Mouse (Mus musculus) ovary, adult 18-20 months (tissue): ENCODE results near the gene Dhrs4.

Source experiments
- DNase-seq: peaks from one replicate; pipeline ENCODE4 v3.0.0; 2022; ENCODE audit warnings: low spot score, mixed read lengths

Gene Dhrs4

GRCm38 (mm10) chr14:55478651-55479599 is at the start of gene Dhrs4:
TSS of gene Dhrs4 (plus strand) at chr14:55478758.
- DNase-seq: peak; percentile 74

- no peak for DNase-seq
These were observed 48.3 kb upstream of the Dhrs4 start for GRCm38 (mm10) chr14:55430255-55430654.

DNA sequence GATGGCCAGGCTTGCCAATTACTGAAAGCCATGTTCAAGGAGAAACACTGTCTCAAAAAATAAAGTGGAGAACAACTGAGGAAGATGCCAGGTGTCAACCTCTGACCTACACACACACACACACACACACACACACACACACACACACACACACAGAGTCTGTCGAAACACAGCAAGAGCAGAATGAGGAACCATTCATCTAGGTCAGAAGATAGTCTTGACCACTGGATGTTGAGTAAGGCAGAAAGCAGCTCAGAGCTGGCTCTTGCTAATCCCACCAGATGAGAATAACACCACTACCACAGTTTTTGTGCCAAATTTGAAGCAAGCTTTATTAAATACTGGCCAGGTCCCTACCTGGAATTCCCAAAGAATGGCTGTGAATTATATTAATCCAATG is 45.5 kb upstream of the Dhrs4 start:
- no peak for DNase-seq

DNA sequence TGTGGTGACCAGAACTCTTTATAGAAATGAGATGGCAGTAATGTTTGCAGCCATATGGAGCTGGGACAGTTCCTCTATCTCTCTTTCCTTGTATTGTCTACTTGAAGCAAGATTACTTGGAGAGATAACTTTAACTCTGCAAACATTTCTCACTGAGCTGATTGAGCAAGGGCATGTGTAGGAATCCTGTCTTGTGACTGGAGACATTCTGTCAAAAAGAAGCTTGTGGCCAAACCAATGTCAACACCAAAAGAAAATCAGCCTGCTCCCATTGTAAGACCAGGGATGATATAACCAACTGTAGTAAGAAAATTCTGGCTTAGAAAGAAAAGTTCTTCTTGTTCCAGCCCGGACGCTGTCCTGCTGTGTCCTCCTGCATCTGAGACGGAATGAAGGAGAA is 43.7 kb upstream of the Dhrs4 start:
- DNase-seq: no peak

DNA sequence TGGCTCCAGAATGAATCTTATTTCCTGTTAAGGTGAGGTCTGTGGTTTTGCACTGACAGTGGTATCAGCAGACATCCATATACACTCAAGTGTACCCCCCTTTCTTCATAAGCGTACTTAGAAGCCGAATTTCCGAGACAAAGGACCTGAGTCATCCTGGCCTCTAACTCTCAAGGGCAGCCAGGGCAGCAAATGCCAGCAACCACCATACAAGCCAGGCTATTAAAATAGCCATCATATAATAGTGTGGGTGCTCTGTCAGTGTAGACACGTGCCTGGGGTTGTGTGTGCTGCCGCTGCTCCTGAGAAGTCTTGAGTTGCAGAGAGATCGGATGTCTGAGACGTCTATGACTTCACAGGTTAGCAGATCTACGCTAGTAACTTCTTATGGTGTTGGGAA is 41.4 kb upstream of the Dhrs4 start:
- DNase-seq: no peak

DNA sequence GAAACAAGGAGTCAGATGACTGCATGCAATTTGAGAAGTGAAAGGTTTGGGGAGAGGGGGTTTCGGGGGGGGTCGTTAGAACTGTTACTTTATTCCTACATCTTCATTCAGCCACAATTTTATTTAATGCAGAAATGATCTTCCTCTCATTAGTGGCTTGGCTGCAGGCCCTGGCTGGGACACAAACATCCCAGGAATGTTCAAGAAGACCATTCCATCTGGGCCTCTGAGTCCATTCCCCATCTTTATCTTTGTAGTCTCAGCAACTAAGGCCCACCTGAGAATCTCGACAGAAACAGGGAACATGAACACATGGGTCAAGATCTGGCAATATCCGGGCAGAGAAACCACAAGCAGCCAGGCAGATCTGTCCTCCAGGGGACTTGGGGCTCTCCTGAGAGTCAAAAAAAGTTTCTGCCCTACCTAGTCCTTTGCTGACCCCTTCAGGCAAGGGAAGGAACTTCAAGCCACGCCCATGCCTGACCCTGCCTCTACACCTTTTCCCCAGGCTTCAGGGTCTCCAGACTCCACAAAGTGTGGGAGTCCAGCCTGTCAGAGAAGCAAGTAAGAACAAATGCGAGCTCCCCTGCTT is 40.3 kb upstream of the Dhrs4 start:
- DNase-seq: no peak

DNA sequence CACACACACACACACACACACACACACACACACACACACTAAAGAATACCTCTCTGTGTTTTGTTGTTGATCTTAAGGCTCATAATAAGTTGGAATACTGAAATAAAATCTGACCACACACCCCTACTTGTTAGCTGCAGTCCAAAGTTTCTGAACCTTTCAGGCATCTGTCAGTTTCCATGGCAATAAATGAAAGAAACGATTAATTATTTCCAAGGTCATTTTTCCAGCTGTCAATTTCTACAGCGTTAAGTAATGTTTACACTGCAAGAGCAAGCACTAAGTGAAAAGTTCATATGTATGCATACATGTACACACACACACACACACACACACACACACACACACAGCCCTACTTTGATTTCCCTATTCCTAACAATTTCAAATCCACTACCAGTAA is 20.9 kb upstream of the Dhrs4 start:
- no peak for DNase-seq

- no peak for DNase-seq
These were observed 20.3 kb upstream of the Dhrs4 start for GRCm38 (mm10) chr14:55458273-55458672.

DNA sequence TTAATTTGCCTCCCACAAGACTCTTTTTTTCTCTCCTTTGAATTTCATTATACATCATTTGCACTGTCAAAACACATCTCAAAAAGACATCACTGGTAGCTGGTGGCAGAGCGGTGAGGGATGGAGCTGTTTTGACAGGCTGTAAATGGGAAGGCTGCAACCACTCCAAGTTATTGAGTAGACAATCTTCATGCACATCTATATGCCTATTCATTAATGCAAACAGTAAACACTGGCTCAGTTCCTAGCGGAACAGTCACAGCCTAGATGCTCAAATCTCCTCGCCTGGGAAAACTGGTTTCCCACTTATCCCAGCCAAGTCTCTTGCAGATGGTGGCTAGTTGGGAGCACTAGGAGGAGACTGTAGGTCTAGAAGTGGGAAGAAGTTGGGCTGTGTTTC is 19.8 kb upstream of the Dhrs4 start:
- DNase-seq: no peak

- DNase-seq: no peak
These were observed 18.8 kb upstream of the Dhrs4 start for GRCm38 (mm10) chr14:55459796-55460195.

- no peak for DNase-seq
These were observed 18.3 kb upstream of the Dhrs4 start for GRCm38 (mm10) chr14:55460297-55460696.

- no peak for DNase-seq
These were observed 16.8 kb upstream of the Dhrs4 start for GRCm38 (mm10) chr14:55461757-55462156.

GRCm38 (mm10) chr14:55466481-55466880 is 12.1 kb upstream of the Dhrs4 start:
- no peak for DNase-seq

DNA sequence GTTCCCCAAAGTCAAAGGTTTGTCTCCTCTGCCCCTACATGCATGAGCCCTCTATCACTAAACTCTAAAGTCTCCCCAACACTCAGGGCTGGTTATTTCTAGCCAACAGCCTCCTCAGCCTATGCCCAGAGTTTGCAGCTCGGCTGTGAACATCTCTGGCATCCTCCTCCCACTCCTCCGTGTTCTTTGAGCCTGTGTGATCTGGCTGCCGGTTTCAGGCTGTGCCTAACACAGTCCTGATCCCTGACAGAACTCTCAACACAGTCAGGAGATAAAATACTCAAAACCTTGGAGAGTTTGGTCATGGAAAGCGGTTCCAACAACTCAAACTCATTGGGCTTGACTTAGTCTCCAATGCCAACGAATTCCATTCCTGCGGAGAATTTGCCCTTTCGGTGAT is 11.4 kb upstream of the Dhrs4 start:
- DNase-seq: no peak

GRCm38 (mm10) chr14:55468301-55468741 is 10.2 kb upstream of the Dhrs4 start:
- DNase-seq: no peak

- no peak for DNase-seq
These were observed 9.5 kb upstream of the Dhrs4 start for GRCm38 (mm10) chr14:55469041-55469440.

GRCm38 (mm10) chr14:55469821-55470220 is 8.7 kb upstream of the Dhrs4 start:
- no peak for DNase-seq

GRCm38 (mm10) chr14:55470806-55471205 is 7.8 kb upstream of the Dhrs4 start:
- no peak for DNase-seq

- no peak for DNase-seq
These were observed 2.9 kb upstream of the Dhrs4 start for GRCm38 (mm10) chr14:55475654-55476053.

DNA sequence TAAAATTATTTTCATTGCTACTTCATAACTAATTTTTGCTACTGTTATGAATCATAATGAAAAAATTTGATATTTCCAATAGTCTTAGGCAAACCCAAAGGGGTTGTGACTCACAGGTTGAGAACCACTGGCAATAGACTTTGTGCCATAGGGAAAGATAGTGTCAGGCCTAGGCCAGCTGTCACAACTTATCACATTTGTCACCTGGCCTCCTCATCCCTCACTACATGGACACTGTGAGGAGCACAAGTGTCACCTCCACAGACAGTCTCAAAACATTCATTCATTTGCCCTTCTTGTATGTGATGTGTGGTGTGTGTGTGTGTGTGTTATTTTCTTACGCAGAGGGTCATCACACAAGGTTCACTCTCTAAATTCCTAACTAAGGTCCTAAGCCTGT is 1.1 kb upstream of the Dhrs4 start:
- DNase-seq: no peak

DNA sequence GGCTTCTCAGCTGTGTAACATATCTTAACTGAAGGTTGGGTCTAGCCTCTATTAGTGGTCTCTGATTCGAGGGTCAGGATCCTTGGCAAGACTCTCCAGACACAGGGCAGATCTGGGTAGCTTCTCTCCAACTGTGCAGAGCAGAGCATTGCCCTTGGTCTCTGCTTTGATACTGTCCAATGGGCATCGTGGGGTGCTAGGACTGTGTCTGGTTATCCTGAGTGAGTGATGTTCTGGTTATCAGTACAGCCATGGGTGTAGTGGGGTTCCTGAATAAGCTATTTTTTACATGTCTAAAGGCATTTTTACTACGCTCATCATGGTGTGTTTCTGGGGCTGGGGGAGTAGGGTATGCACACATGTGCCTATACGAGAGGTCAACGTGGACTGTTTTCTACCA is 729 bp upstream of the Dhrs4 start:
- no peak for DNase-seq

DNA sequence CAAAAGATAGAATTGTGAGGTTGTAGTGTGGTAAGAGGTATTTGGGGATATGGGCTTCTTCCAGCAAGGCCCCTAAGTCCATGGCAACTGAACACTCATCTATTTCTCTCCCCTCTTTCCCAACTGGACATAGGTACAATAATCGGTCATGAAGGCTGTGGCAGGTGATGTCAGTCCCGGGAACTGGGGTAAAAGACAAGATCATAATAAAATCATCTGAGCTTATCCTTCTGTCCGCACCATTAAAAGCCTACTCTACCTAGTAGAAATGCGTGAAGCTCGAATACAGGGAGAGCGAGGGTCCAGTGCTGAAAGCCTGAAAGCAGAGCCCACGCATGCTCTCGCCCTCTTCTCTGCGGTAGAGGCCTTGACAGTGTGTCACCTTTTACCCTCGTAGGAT is 1.1 kb downstream of the Dhrs4 start:
- DNase-seq: no peak

DNA sequence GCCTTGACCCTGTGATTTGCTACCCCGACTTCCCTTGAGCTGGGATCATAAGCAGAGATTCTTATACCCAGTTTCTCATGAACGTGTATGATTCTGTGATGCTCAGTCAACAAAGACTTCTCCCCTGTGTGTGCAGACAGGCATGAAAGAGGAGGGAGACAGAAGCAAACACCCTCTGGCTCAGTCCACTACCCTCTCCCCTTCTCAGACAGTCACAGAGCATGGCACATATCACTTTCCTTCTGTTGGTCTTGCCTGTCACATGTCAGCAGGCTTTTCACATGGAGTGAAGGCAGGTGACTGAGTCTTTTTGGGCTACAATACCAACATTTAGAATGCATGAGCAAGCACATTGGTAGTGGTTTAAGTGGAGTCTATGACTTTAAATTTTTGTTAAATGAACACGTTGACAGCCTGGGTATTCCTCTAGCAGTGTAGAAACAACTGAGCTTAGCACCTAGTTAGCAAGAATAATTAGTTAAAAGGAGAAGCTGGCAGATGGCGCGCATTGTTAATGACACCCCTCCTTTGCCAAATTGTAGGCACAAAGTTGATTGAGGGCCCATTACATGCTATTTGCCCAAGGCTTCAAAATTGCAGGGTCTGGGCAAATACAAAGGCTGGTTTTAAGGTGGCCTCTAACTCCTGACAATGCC is 6.0 kb downstream of the Dhrs4 start:
- no peak for DNase-seq
